Mouse (Mus musculus): ENCODE measurements around the gene Kdm1b. TPM values are rescaled to one million over a fixed set of nuclear protein-coding genes. Genes with fewer than 3 reads are reported as not detected.

The Kdm1b gene
- polyA plus RNA-seq, 1 experiment from 2014 or later: 13.4 TPM

- WGBS: 76% methylated on average over 15 of the region's 15 CpGs
- no peak overlapping the region for H3K27ac ChIP-seq
- peaks cover 45% of the 10 kb centered on the region for H3K36me3 ChIP-seq
- ATAC-seq (ENCODE audit: insufficient number of reproducible peaks, insufficient read depth, low FRiP score, low TSS enrichment, low read depth): no peak
- H3K4me3 ChIP-seq: no peak overlapping the region
- no peak overlapping the region for H3K9ac ChIP-seq
- H3K27me3 ChIP-seq: no peaks in the 10 kb centered on the region
- H3K9me3 ChIP-seq: no peaks in the 10 kb centered on the region
- H3K4me1 ChIP-seq: peaks cover 3% of the 10 kb centered on the region; the same call in 1 of the 2 replicates
- no peak overlapping the region for H3K4me2 ChIP-seq
Measured at GRCm38 (mm10) chr13:47063985-47064760, 20.9 kb downstream of the Kdm1b start.

GRCm38 (mm10) chr13:47066516-47066915, 23.2 kb downstream of the Kdm1b start:
- no peaks in the 10 kb centered on the region for H3K9me3 ChIP-seq
- 94% methylated on average over 10 of the region's 10 CpGs for WGBS

GRCm38 (mm10) chr13:47067001-47067400, 23.7 kb downstream of the Kdm1b start:
- Histone ChIP-seq H3K27me3 (no peaks in the 10 kb centered on the region), H3K27ac (no peak overlapping the region), H3K4me3 (no peak overlapping the region), H3K4me2 (no peak overlapping the region), H3K9ac (no peak overlapping the region), H3K4me1 (peaks cover 3% of the 10 kb centered on the region; the same call in 1 of the 2 replicates), H3K9me3 (no peaks in the 10 kb centered on the region), H3K36me3 (peaks cover 28% of the 10 kb centered on the region)
- WGBS: 87% methylated on average over 6 of the region's 6 CpGs
- no peak for ATAC-seq (ENCODE audit: insufficient number of reproducible peaks, insufficient read depth, low FRiP score, low TSS enrichment, low read depth)

More at GRCm38 (mm10) chr13:47066516-47066915, 23.2 kb downstream of the Kdm1b start:
- Histone ChIP-seq H3K27ac (no peak overlapping the region), H3K9ac (no peak overlapping the region), H3K4me2 (no peak overlapping the region), H3K27me3 (no peaks in the 10 kb centered on the region), H3K36me3 (peaks cover 25% of the 10 kb centered on the region), H3K4me1 (peaks cover 3% of the 10 kb centered on the region; the same call in 1 of the 2 replicates), H3K4me3 (no peak overlapping the region)
- no peak for ATAC-seq (ENCODE audit: insufficient number of reproducible peaks, insufficient read depth, low FRiP score, low TSS enrichment, low read depth)

- Histone ChIP-seq H3K9ac (no peak overlapping the region), H3K36me3 (peaks cover 34% of the 10 kb centered on the region), H3K4me3 (no peak overlapping the region), H3K4me1 (peaks cover 3% of the 10 kb centered on the region; the same call in 1 of the 2 replicates), H3K9me3 (no peaks in the 10 kb centered on the region), H3K27ac (no peak overlapping the region), H3K27me3 (no peaks in the 10 kb centered on the region), H3K4me2 (no peak overlapping the region)
- ATAC-seq (ENCODE audit: insufficient number of reproducible peaks, insufficient read depth, low FRiP score, low TSS enrichment, low read depth): no peak
- 82% methylated on average over 15 of the region's 15 CpGs for whole genome bisulfite sequencing
Measured at GRCm38 (mm10) chr13:47070329-47071080, 27.2 kb downstream of the Kdm1b start.

- ATAC-seq (ENCODE audit: insufficient number of reproducible peaks, insufficient read depth, low FRiP score, low TSS enrichment, low read depth): no peak
- Histone ChIP-seq H3K9ac (no peak overlapping the region), H3K4me1 (no peaks in the 10 kb centered on the region)
Measured at GRCm38 (mm10) chr13:47071871-47072270, 28.6 kb downstream of the Kdm1b start.

GRCm38 (mm10) chr13:47072484-47072883, 29.2 kb downstream of the Kdm1b start:
- H3K9me3 ChIP-seq: no peaks in the 10 kb centered on the region
- no peak overlapping the region for H3K9ac ChIP-seq
- no peaks in the 10 kb centered on the region for H3K27me3 ChIP-seq
- WGBS: 86% methylated on average over 5 of the region's 5 CpGs
- H3K4me2 ChIP-seq: no peak overlapping the region
- H3K4me3 ChIP-seq: no peak overlapping the region
- H3K36me3 ChIP-seq: peaks cover 36% of the 10 kb centered on the region
- ATAC-seq (ENCODE audit: insufficient number of reproducible peaks, insufficient read depth, low FRiP score, low TSS enrichment, low read depth): no peak
- no peaks in the 10 kb centered on the region for H3K4me1 ChIP-seq
- no peak overlapping the region for H3K27ac ChIP-seq

More at GRCm38 (mm10) chr13:47071871-47072270, 28.6 kb downstream of the Kdm1b start:
- Histone ChIP-seq H3K27me3 (no peaks in the 10 kb centered on the region), H3K9me3 (no peaks in the 10 kb centered on the region), H3K36me3 (peaks cover 36% of the 10 kb centered on the region), H3K4me2 (no peak overlapping the region), H3K27ac (no peak overlapping the region), H3K4me3 (no peak overlapping the region)
- 95% methylated on average over 13 of the region's 13 CpGs for WGBS

- Histone ChIP-seq H3K4me2 (no peak overlapping the region), H3K27me3 (no peaks in the 10 kb centered on the region), H3K9ac (no peak overlapping the region), H3K27ac (no peak overlapping the region), H3K4me1 (no peaks in the 10 kb centered on the region), H3K36me3 (peaks cover 54% of the 10 kb centered on the region), H3K4me3 (no peak overlapping the region), H3K9me3 (peaks cover 3% of the 10 kb centered on the region; the same call in 1 of the 2 replicates)
- WGBS: 81% methylated on average over 5 of the region's 5 CpGs
- no peak for ATAC-seq (ENCODE audit: insufficient number of reproducible peaks, insufficient read depth, low FRiP score, low TSS enrichment, low read depth)
Measured at GRCm38 (mm10) chr13:47076156-47076555, 32.9 kb downstream of the Kdm1b start.

- Histone ChIP-seq H3K9me3 (peaks cover 3% of the 10 kb centered on the region; the same call in 1 of the 2 replicates), H3K36me3 (peaks cover 60% of the 10 kb centered on the region), H3K27ac (no peak overlapping the region), H3K4me1 (no peaks in the 10 kb centered on the region), H3K4me3 (no peak overlapping the region), H3K4me2 (no peak overlapping the region), H3K9ac (no peak overlapping the region), H3K27me3 (no peaks in the 10 kb centered on the region)
- ATAC-seq (ENCODE audit: insufficient number of reproducible peaks, insufficient read depth, low FRiP score, low TSS enrichment, low read depth): no peak
Measured at GRCm38 (mm10) chr13:47077367-47077766, 34.1 kb downstream of the Kdm1b start.

GRCm38 (mm10) chr13:47078799-47079198, 35.5 kb downstream of the Kdm1b start:
- WGBS: 67% methylated on average over 5 of the region's 5 CpGs

GRCm38 (mm10) chr13:47080905-47081505, 37.7 kb downstream of the Kdm1b start:
- Histone ChIP-seq H3K4me1 (no peaks in the 10 kb centered on the region), H3K27ac (no peak overlapping the region), H3K36me3 (peaks cover 62% of the 10 kb centered on the region), H3K4me3 (no peak overlapping the region), H3K27me3 (no peaks in the 10 kb centered on the region), H3K9me3 (peaks cover 3% of the 10 kb centered on the region; the same call in 1 of the 2 replicates), H3K9ac (no peak overlapping the region), H3K4me2 (no peak overlapping the region)
- WGBS: 89% methylated on average over 4 of the region's 4 CpGs
- ATAC-seq (ENCODE audit: insufficient number of reproducible peaks, insufficient read depth, low FRiP score, low TSS enrichment, low read depth): no peak

More at GRCm38 (mm10) chr13:47078799-47079198, 35.5 kb downstream of the Kdm1b start:
- H3K36me3 ChIP-seq: peaks cover 65% of the 10 kb centered on the region
- H3K9me3 ChIP-seq: peaks cover 3% of the 10 kb centered on the region; the same call in 1 of the 2 replicates
- H3K4me2 ChIP-seq: no peak overlapping the region
- no peaks in the 10 kb centered on the region for H3K27me3 ChIP-seq
- no peak overlapping the region for H3K4me3 ChIP-seq
- H3K4me1 ChIP-seq: no peaks in the 10 kb centered on the region
- no peak overlapping the region for H3K27ac ChIP-seq
- H3K9ac ChIP-seq: no peak overlapping the region
- no peak for ATAC-seq (ENCODE audit: insufficient number of reproducible peaks, insufficient read depth, low FRiP score, low TSS enrichment, low read depth)

GRCm38 (mm10) chr13:47088433-47088832, 45.1 kb downstream of the Kdm1b start:
- WGBS: 88% methylated on average over 1 of the region's 1 CpGs
- H3K9ac ChIP-seq: no peak overlapping the region
- no peak overlapping the region for H3K27ac ChIP-seq

More at GRCm38 (mm10) chr13:47088433-47088832, 45.1 kb downstream of the Kdm1b start:
- Histone ChIP-seq H3K36me3 (peaks cover 65% of the 10 kb centered on the region), H3K4me3 (no peak overlapping the region), H3K9me3 (no peaks in the 10 kb centered on the region), H3K27me3 (no peaks in the 10 kb centered on the region), H3K4me2 (no peak overlapping the region), H3K4me1 (no peaks in the 10 kb centered on the region)
- ATAC-seq (ENCODE audit: insufficient number of reproducible peaks, insufficient read depth, low FRiP score, low TSS enrichment, low read depth): no peak

Data from embryonic facial prominence, embryonic 13.5 days (tissue).